Mouse (Mus musculus) forebrain, embryonic 11.5 days (tissue): ENCODE measurements at regions not wholly inside any gene's neighbourhood (a gene's known extent, or its start where the extent isn't known, plus 50 kb on each side); places are given as distances from the start of the nearest gene placed in this dataset.
A peak's percentile ranks its signal among the peaks of the same experiment; 100 is the strongest.

Experiments
- ATAC-seq: fragments of 200-750 bp; cut with Nextera tagmentation; replicated peaks from 2 replicates; pipeline ENCODE4 v1.8.0; 2017; ENCODE audit warnings: moderate TSS enrichment; ENCODE audit not compliant: low FRiP score
- DNase-seq: peaks from one replicate; pipeline ENCODE4 v3.0.0-alpha.2; 2017; ENCODE audit warnings: low spot score
- H3K27ac ChIP-seq: fragments of 300-500 bp; sonication (generic); 2 replicates; pipeline ENCODE4 v1.5.1; 2014; ENCODE audit warnings: low read depth, low read length
- H3K27me3 ChIP-seq: fragments of 300-500 bp; sonication (generic); 2 replicates; pipeline ENCODE4 v1.6.1; 2014; ENCODE audit warnings: mild to moderate bottlenecking, low read length, mixed read lengths; ENCODE audit not compliant: control insufficient read depth, insufficient read depth
- H3K36me3 ChIP-seq: fragments of 300-500 bp; sonication (generic); 2 replicates; pipeline ENCODE4 v1.6.1; 2014; ENCODE audit warnings: mild to moderate bottlenecking, low read length, moderate library complexity, mixed read lengths; ENCODE audit not compliant: control insufficient read depth, insufficient read depth
- H3K4me1 ChIP-seq: fragments of 300-500 bp; sonication (generic); replicated peaks from 2 replicates; pipeline ENCODE4 v1.6.1; 2014; ENCODE audit warnings: low read length, mixed read lengths; ENCODE audit not compliant: control insufficient read depth, insufficient read depth
- H3K4me2 ChIP-seq: fragments of 300-500 bp; sonication (generic); 2 replicates; pipeline ENCODE4 v1.6.1; 2014; ENCODE audit warnings: low read depth, mild to moderate bottlenecking, low read length, moderate library complexity, mixed read lengths; ENCODE audit not compliant: severe bottlenecking
- H3K4me3 ChIP-seq: fragments of 300-500 bp; sonication (generic); 2 replicates; pipeline ENCODE4 v1.5.1; 2014; ENCODE audit warnings: low read depth, low read length
- H3K9ac ChIP-seq: fragments of 300-500 bp; sonication (generic); 2 replicates; pipeline ENCODE4 v1.6.1; 2014; ENCODE audit warnings: low read length
- H3K9me3 ChIP-seq: fragments of 300-500 bp; sonication (generic); 2 replicates; pipeline ENCODE4 v1.6.1; 2016; ENCODE audit warnings: low read length, mixed read lengths; ENCODE audit not compliant: control insufficient read depth
- WGBS: fragments of 180-500 bp; shearing (Covaris S2); extraction: QIAGEN DNeasy Blood & Tissue Kit; methylation state at CpG from one replicate; pipeline ENCODE4 v1.1.7; 2014; 5-methylcytosine and 5-hydroxymethylcytosine counted together

- H3K9ac ChIP-seq = no peak overlapping the region
- WGBS = 89% methylated on average over 12 of the region's 12 CpGs
- H3K4me1 ChIP-seq = no peaks in the 10 kb centered on the region
- H3K27ac ChIP-seq = no peak overlapping the region
- H3K36me3 ChIP-seq = no peaks in the 10 kb centered on the region
- no peaks in the 10 kb centered on the region for H3K27me3 ChIP-seq
- no peaks in the 10 kb centered on the region for H3K9me3 ChIP-seq
- no peak for DNase-seq
- no peak overlapping the region for H3K4me3 ChIP-seq
- no peak overlapping the region for H3K4me2 ChIP-seq
- ATAC-seq = no peak
Observed at GRCm38 (mm10) chr3:83689068-83689976, 76.8 kb upstream of the Sfrp2 start.

DNA sequence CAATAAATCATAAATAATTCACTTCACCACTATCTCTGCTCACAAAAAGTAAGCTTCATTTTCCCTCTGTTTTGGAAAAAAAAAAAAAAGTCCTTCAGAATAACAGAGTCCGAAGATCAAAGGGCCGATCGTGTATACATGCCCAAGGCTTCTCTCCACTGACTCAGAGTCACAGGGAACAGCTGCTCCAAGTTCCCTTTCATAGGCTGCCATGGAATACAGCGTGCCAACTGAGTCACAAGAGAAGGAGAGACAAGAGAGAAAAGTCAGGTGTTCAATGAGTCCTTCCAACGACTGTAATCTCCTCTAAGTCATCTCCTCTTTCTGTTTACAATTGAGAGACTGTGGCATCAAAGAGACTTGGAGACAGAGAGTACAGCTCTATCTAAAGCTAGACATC lies 71.6 kb upstream of the Sfrp2 start:
- 82% methylated on average over 5 of the region's 5 CpGs for WGBS
- H3K4me3 ChIP-seq = no peak overlapping the region
- no peaks in the 10 kb centered on the region for H3K4me1 ChIP-seq
- H3K27me3 ChIP-seq = no peaks in the 10 kb centered on the region
- no peaks in the 10 kb centered on the region for H3K36me3 ChIP-seq
- H3K4me2 ChIP-seq = no peak overlapping the region
- DNase-seq (no peak), ATAC-seq (no peak)
- no peak overlapping the region for H3K27ac ChIP-seq
- no peak overlapping the region for H3K9ac ChIP-seq
- no peaks in the 10 kb centered on the region for H3K9me3 ChIP-seq

- H3K4me1 ChIP-seq = no peaks in the 10 kb centered on the region
- H3K4me2 ChIP-seq = no peak overlapping the region
- no peak for DNase-seq
- H3K27me3 ChIP-seq = no peaks in the 10 kb centered on the region
- H3K4me3 ChIP-seq = no peak overlapping the region
- H3K36me3 ChIP-seq = no peaks in the 10 kb centered on the region
- H3K9me3 ChIP-seq = no peaks in the 10 kb centered on the region
- H3K27ac ChIP-seq = no peak overlapping the region
- no peak overlapping the region for H3K9ac ChIP-seq
- no peak for ATAC-seq
- WGBS = 96% methylated on average over 3 of the region's 3 CpGs
Observed at GRCm38 (mm10) chr3:83699751-83700150, 66.4 kb upstream of the Sfrp2 start.

DNA sequence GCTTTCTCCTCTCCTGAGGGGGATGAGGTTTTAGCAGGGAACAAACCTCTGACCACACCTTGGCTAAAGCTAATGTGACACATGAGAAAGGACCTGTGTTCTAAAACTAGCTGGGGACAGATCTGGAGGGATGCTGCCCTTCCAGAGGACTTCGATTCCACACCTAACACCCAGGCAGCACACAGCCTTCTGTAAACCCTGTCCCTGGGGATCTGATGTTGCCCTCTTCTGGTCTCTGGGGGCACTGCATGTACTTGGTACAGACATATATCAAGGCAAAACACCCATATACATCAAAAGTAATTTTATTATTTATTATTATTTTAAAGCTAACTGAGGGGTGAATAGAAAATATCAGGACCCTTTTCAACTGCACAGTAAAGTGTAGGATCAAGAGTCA lies 65.0 kb upstream of the Sfrp2 start:
- peak; percentile 72 for DNase-seq
- H3K27ac ChIP-seq = no peak overlapping the region
- H3K4me2 ChIP-seq = no peak overlapping the region
- WGBS = 50% methylated on average over 1 of the region's 1 CpGs
- no peaks in the 10 kb centered on the region for H3K4me1 ChIP-seq
- no peaks in the 10 kb centered on the region for H3K36me3 ChIP-seq
- H3K27me3 ChIP-seq = no peaks in the 10 kb centered on the region
- ATAC-seq = peak; percentile 74
- no peak overlapping the region for H3K9ac ChIP-seq
- H3K9me3 ChIP-seq = no peaks in the 10 kb centered on the region
- no peak overlapping the region for H3K4me3 ChIP-seq

DNA sequence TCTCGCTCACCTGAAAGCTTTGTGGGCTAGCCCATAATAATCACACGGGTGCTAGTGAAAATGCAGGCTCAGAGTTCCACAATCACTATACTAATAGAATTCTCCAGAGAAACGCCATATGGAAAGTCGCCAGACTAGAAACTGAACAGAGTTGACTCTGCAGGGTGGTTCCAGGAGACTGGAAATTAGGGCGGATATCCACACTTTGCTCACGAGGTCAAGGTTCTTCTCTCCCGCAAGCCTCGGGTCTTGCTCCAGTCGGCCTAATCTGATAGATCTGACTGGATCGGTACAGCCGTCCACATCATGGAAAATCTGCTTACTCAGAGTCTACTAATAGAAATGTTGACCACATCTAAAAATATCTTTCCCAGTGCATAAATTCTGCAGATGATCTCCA lies 61.6 kb upstream of the Sfrp2 start:
- 93% methylated on average over 11 of the region's 11 CpGs for WGBS
- H3K9me3 ChIP-seq = no peaks in the 10 kb centered on the region
- no peaks in the 10 kb centered on the region for H3K27me3 ChIP-seq
- H3K27ac ChIP-seq = no peak overlapping the region
- no peak overlapping the region for H3K4me3 ChIP-seq
- ATAC-seq (no peak), DNase-seq (no peak)
- no peaks in the 10 kb centered on the region for H3K36me3 ChIP-seq
- H3K4me2 ChIP-seq = no peak overlapping the region
- H3K4me1 ChIP-seq = no peaks in the 10 kb centered on the region
- no peak overlapping the region for H3K9ac ChIP-seq

GRCm38 (mm10) chr3:83705253-83705652 lies 60.9 kb upstream of the Sfrp2 start:
- 92% methylated on average over 6 of the region's 6 CpGs for WGBS
- no peaks in the 10 kb centered on the region for H3K9me3 ChIP-seq
- ATAC-seq = no peak

DNA sequence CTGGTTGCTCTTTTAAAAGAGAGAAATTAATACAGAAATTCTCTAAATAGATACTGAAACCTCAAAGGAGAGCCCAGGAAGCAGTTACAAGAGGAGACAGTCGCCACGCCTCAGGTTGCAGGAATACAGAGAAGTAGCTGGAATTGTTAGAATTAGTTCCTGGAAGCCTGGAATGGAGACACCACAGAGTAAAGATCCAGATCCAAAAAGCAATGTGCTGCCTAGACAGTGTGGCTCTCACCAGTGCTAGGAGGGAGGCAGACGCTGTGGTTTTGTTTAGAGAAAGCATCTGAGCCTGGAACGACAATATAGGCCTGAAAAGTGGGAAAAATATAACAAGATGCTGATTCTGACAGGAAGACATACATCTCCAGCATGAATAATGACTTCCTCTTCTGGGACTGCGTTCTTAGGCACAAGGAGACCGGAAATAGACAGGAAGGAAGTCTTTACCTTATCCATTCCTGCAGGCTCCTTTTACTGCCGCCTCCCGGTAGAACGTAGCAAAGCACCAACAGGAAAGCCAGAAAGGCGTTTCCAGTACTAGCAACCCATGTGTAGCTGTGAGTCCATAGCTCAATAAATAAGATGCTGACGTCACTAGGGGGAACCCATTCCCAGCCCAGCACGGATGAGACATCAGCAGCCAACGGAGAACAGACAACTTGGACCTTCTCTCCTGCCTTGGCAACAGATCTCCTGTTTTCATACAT lies 59.4 kb upstream of the Sfrp2 start:
- no peak overlapping the region for H3K9ac ChIP-seq
- no peaks in the 10 kb centered on the region for H3K27me3 ChIP-seq
- no peak for ATAC-seq
- no peaks in the 10 kb centered on the region for H3K4me1 ChIP-seq
- 75% methylated on average over 13 of the region's 13 CpGs for WGBS
- no peak for DNase-seq
- H3K4me3 ChIP-seq = no peak overlapping the region
- H3K27ac ChIP-seq = no peak overlapping the region
- H3K9me3 ChIP-seq = no peaks in the 10 kb centered on the region
- no peak overlapping the region for H3K4me2 ChIP-seq
- H3K36me3 ChIP-seq = no peaks in the 10 kb centered on the region

More at GRCm38 (mm10) chr3:83705253-83705652, 60.9 kb upstream of the Sfrp2 start:
- H3K36me3 ChIP-seq = no peaks in the 10 kb centered on the region
- no peak for DNase-seq
- H3K4me3 ChIP-seq = no peak overlapping the region
- no peak overlapping the region for H3K27ac ChIP-seq
- H3K4me1 ChIP-seq = no peaks in the 10 kb centered on the region
- no peak overlapping the region for H3K9ac ChIP-seq
- H3K4me2 ChIP-seq = no peak overlapping the region
- no peaks in the 10 kb centered on the region for H3K27me3 ChIP-seq

DNA sequence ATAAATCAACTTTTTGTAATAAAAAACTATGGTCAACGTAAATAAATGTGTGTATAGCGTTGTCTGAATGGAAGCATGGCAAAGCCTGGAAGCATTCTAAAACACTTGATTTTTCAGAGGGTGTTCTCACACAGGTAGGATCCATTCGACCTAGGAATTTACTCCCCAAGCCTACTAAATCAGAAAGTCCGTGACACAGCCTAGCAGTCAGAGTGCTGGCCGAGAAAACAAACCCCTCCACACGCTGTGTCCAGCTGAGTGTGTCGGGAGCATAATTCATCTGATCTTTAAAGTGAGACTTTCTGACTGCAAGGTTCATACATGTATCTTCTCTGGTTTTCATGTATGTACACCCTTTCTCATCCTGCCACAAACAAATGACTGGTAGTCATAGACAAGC lies 58.8 kb upstream of the Sfrp2 start:
- Histone ChIP-seq H3K9me3 (no peaks in the 10 kb centered on the region), H3K4me1 (no peaks in the 10 kb centered on the region), H3K4me2 (no peak overlapping the region), H3K27ac (no peak overlapping the region), H3K4me3 (no peak overlapping the region), H3K9ac (no peak overlapping the region), H3K27me3 (no peaks in the 10 kb centered on the region), H3K36me3 (no peaks in the 10 kb centered on the region)
- no peak for DNase-seq
- WGBS = 84% methylated on average over 7 of the region's 7 CpGs
- ATAC-seq = no peak
